Mouse (Mus musculus) fibroblast of lung, adult 2 months (primary cell): ENCODE results near the gene Ifng.

ENCODE experiments used
- DNase-seq: peaks from one replicate; pipeline ENCODE4 v3.0.0-alpha.2; 2011; ENCODE audit warnings: low read depth

Gene Ifng

DNA sequence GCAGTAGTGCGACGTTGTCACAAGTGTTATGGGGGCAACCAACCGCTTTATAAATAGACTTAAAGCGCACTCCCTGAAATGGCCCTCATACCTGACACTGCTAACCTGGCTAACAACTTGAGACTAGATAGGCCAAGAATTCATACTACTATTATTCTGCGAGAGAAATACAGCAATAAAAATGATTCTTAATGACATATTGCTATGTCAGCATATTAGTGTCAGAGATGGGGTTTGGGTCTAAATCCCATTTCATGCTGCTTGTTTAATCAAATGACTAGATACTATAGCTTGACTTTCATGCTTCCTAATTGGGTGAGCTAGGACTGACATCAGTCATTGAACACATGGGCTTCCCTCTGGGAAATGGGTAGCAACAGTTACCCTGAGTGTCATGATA is 39.3 kb downstream of the Ifng start:
- no peak for DNase-seq

DNA sequence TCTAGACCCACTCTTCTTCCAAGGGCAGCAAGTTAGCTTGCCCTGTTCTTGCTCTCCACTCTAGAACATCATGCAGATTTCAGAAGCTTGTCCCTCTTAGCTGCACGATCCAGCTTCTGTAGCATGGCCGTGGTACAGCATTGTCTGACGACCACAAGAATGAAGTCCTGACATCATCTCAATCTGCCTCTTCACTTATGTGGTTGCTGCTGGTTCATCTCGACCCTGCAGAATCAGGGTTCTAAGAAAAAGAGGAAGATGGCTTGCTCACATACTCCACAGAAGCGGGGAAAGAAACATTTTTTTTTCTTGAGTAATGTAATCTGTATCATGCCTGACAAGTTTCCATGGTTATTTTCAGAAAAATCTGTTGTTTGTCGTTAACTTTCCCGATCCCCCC is 39.9 kb downstream of the Ifng start:
- no peak for DNase-seq

DNA sequence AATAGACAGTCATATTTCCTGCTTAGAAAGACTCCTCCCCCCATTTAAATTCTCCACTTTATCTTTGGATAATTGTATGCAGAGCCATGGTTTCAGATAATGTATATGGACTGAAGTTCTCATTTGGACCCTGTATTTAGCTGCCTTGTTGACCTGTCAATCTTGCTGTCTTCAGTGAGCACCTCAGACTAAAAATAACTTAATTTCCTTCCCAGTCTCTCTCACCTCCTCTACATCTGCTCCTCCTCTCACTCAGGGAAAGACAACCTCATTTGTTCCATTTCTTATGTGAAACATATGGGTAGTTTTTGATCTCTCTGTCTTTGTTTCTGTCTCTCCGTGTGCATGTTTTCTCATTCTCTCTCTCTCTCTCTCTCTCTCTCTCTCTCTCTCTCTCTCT is 53.3 kb downstream of the Ifng start:
- no peak for DNase-seq

DNA sequence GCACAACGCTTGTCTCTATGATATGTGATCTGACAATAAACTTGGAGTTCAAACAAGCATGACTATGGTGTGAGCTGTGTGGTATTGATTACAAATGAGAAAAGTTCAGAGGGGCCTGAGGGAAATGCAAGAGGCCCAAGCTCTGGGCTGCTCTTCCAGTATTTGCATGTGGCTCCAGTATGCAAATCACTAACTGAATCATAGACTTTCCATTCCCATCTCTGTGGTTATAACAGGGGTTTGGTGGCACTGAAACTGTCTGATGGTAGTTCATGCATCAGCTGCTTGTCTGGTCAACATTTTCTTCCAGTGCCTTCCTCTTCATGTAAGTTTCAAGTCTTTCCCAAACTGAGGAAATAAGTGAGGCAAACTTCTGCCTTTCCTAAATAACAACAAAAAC is 54.5 kb downstream of the Ifng start:
- DNase-seq = no peak
